Mouse (Mus musculus) spleen, adult 2 months (tissue): ENCODE results near the gene Fam209. TPM values are rescaled to one million over a fixed set of nuclear protein-coding genes. Genes with fewer than 3 reads are reported as not detected.

Experiments
- DNase-seq, 2 experiments: peaks; one replicate each; pipeline versions ENCODE4 v3.0.0 to v3.0.0-alpha.2; 2012 to 2021; ENCODE audit warnings: low spot score in 2 of 2, low read depth in 1 of 2
- H3K27ac ChIP-seq: fragments of 200-500 bp; 2 replicates; pipeline ENCODE4 v1.5.1; 2012; ENCODE audit warnings: low read length, inconsistent platforms; ENCODE audit not compliant: insufficient read depth
- H3K27me3 ChIP-seq: fragments of 200-500 bp; 2 replicates; pipeline ENCODE4 v1.6.1; 2012; ENCODE audit warnings: mild to moderate bottlenecking, moderate library complexity, low read length, inconsistent platforms; ENCODE audit not compliant: control insufficient read depth, insufficient read depth
- H3K36me3 ChIP-seq: fragments of 200-500 bp; 2 replicates; pipeline ENCODE4 v1.6.1; 2012; ENCODE audit warnings: mild to moderate bottlenecking, low read length, inconsistent platforms; ENCODE audit not compliant: control insufficient read depth, insufficient read depth
- H3K4me1 ChIP-seq: fragments of 200-500 bp; 2 replicates; pipeline ENCODE4 v1.6.1; 2011; ENCODE audit warnings: inconsistent platforms; ENCODE audit not compliant: control insufficient read depth, insufficient read depth, insufficient read length
- H3K4me3 ChIP-seq: fragments of 200-500 bp; 2 replicates; pipeline ENCODE4 v1.5.1; 2011; ENCODE audit warnings: mild to moderate bottlenecking, inconsistent platforms; ENCODE audit not compliant: insufficient read depth, insufficient read length; ENCODE audit errors: extremely low read depth
- CTCF ChIP-seq: fragments of 200-500 bp; IDR thresholded peaks from 2 replicates; pipeline ENCODE4 v1.5.1; 2011; ENCODE audit warnings: mild to moderate bottlenecking, inconsistent platforms; ENCODE audit not compliant: insufficient read depth, insufficient read length, insufficient replicate concordance; ENCODE audit errors: extremely low read depth
- POLR2A ChIP-seq: fragments of 200-500 bp; IDR thresholded peaks from 2 replicates; pipeline ENCODE4 v1.6.1; 2011; ENCODE audit warnings: low read depth, low read length, inconsistent platforms
- WGBS: fragments of 180-500 bp; shearing (Covaris S2); methylation state at CpG from one replicate; pipeline ENCODE4 v1.1.7; 2018; 5-methylcytosine and 5-hydroxymethylcytosine counted together
- polyA plus RNA-seq: library from polyadenylated mRNA; depleted of rRNA; stranded (reverse); fragments of >200 nt; gene quantifications from 2 replicates; pipeline ENCODE4 v1.2.3, GENCODE M21; 2012; rRNA removed

The Fam209 gene
- polyA plus RNA-seq, 1 experiment, result 0.21 TPM

DNA sequence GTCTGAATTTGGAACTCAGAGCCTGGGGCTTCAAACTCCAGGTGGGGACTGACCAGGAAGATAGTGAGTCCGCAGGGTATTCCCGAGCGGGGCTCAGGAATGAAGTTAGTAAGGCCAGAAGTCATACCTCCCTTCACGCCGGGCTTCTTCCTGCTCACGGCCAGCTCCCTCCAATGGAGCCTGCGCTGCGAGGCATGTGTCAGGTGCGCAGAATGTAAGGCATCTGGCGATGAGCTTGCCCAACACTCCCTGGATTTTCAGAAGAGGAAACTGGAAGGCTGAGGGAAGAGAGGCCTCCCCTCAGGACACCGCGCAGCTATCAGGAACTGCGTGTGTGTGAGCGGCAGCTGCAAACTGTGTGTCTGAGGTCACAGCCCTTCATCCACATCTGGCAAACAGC lies 29.8 kb downstream of the Fam209 start:
- DNase-seq, result no peak
- H3K4me1 ChIP-seq, result no peaks in the 10 kb centered on the region
- TF ChIP-seq CTCF (no peak), POLR2A (no peak)
- no peaks in the 10 kb centered on the region for H3K27me3 ChIP-seq
- no peak overlapping the region for H3K4me3 ChIP-seq
- H3K36me3 ChIP-seq, result no peaks in the 10 kb centered on the region
- 86% methylated on average over 14 of the region's 14 CpGs for WGBS
- no peak overlapping the region for H3K27ac ChIP-seq

DNA sequence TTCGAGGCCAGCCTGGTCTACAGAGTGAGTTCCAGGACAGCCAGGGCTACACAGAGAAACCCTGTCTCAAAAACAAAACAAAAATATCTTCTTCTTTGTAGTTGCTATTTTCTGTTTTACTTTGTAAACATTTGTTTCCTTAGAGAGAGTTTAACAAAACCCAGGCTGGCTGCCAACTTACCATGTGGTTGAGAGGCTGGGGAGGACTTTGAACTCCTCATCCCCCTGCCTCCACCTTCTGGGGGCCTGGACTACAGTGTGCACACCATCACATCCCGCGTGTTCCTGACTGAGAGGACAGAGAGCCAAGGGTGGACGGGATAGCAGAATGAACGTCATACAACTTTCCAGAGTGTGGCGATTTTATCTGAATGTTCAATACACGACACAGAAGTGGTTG lies 33.8 kb downstream of the Fam209 start:
- DNase-seq, result no peak
- Histone ChIP-seq H3K27me3 (no peaks in the 10 kb centered on the region), H3K4me1 (no peaks in the 10 kb centered on the region), H3K36me3 (no peaks in the 10 kb centered on the region), H3K27ac (no peak overlapping the region), H3K4me3 (no peak overlapping the region)
- TF ChIP-seq CTCF, result no peak
- no peak for TF ChIP-seq POLR2A
- 85% methylated on average over 7 of the region's 7 CpGs for WGBS

DNA sequence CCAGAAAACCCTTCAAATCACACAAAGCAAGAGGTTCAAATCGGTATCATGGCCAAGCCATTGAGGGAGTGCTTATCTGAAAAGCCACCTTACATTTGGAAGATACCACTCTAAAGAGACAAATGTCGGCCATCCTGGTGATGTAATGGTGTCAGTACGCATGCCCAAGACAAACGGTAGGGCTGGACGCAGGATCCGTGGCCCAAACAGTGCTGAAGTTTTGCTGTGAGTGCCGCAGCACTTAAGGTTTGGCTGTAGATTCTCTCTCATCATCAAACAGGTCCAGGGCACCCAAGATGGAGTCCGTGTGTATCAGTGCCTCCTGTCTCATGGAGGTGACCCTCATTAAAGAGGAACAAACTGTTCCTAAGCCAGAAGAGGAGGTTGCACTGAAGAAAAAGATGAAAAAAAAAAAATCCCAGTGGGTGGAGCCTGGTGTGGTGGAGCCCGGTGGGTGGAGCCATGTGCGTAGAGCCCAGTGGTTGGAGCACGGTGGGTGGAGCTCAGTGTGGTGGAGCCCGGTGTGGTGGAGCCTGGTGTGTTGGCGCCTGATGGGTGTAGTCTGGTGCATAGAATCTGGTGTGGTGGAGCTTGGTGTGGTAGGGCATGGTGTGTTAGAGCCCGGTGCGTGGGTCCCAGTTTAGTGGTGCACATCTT lies 37.9 kb downstream of the Fam209 start:
- H3K27me3 ChIP-seq, result no peaks in the 10 kb centered on the region
- no peak overlapping the region for H3K4me3 ChIP-seq
- no peaks in the 10 kb centered on the region for H3K36me3 ChIP-seq
- no peak for DNase-seq
- TF ChIP-seq CTCF (no peak), POLR2A (no peak)
- no peaks in the 10 kb centered on the region for H3K4me1 ChIP-seq
- WGBS, result 86% methylated on average over 15 of the region's 15 CpGs
- no peak overlapping the region for H3K27ac ChIP-seq

DNA sequence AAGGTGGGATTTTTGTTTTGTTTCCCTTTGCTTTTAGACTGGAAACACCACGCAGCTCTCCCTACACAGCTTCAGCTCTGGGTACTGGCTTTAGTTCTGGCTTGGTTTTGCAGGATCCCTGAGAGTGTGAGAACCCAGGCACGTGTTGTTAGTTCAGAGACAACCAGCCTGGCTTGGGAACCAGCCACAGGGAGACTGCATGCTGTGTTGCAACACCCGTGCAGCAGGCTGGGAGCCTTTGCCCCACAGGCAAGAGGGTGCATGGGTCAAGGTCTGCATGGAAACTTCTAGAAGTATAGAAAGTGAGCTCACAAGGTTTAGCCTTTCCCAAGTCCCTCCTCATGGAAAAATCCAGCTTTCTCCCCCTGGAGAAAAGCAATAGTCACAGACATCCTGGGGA lies 38.6 kb downstream of the Fam209 start:
- H3K27me3 ChIP-seq, result no peaks in the 10 kb centered on the region
- H3K27ac ChIP-seq, result no peak overlapping the region
- H3K36me3 ChIP-seq, result no peaks in the 10 kb centered on the region
- H3K4me3 ChIP-seq, result no peak overlapping the region
- no peak for DNase-seq
- H3K4me1 ChIP-seq, result no peaks in the 10 kb centered on the region
- WGBS, result 58% methylated on average over 3 of the region's 3 CpGs
- no peak for TF ChIP-seq POLR2A
- TF ChIP-seq CTCF, result no peak

DNA sequence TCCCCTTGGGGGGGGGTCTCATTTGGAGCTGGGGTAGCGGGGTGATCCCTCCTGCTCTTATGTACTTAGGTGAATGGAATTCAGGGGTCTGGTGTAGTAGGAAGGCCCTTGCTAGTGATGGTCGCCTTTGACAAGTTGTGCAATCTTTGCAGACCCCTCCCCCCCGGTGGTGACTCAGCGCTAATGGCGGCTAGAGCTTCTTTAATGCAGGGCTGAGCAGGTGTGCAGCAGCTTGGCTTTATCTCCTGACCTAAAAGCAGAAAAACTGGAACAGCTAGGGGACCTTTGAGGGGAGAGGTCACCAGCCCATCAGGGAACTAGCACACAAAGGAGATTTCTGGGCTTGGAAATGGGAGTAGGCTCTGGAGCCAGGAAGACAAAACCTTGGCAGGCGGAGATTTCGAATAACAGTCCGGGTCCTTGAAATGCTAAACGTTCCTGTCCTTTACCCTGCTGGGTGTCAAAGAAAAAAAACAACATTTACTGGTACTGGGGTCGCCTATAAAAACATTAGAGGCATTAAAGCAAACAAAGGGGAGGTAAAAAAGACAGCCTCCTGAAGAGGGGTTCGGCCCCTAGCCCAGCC lies 44.2 kb downstream of the Fam209 start:
- TF ChIP-seq POLR2A, result no peak

DNA sequence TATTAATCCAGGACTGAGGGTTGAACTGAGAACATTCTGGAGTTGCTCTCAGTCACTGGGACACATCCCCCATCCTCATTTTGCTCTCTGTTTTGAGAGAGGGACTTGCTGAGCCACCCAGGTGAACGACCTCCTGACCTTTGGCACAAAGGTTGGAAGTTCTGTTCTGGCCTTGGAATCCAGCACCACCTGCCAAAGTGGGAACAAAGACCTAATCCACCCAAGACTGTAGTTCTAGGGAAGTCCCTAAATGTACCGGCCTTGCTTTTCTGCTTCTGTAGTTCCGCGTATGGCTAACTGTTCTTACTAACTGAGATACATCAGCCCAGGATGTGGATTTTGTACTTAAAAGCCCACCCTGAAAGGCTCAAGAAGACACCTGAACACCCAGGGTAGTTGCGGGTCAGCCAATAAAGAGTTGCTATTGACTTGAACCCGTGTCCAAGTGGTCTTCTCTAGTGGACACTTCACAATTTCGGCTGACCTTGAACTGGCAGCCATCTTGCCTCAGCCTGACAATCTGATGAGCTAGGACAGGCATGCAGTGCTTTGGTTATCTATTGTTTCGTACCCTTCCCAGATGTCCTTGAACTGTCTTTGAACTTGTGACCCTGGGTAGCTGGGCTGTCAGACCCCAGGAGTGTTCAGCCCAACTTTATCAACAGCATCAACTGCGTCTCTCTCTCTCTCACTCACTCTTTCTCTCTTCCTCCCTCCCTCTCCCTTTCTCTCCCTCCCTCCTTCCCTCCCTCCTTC lies 48.5 kb downstream of the Fam209 start:
- no peak for DNase-seq
- no peaks in the 10 kb centered on the region for H3K4me1 ChIP-seq
- no peak for TF ChIP-seq POLR2A
- TF ChIP-seq CTCF, result no peak
- no peak overlapping the region for H3K4me3 ChIP-seq
- no peaks in the 10 kb centered on the region for H3K36me3 ChIP-seq
- no peak overlapping the region for H3K27ac ChIP-seq
- 86% methylated on average over 9 of the region's 9 CpGs for WGBS
- H3K27me3 ChIP-seq, result no peaks in the 10 kb centered on the region

More for the DNA sequence above, 44.2 kb downstream of the Fam209 start:
- 36% methylated on average over 11 of the region's 11 CpGs for WGBS
- H3K27me3 ChIP-seq, result no peaks in the 10 kb centered on the region
- no peak for DNase-seq
- H3K4me1 ChIP-seq, result no peaks in the 10 kb centered on the region
- no peaks in the 10 kb centered on the region for H3K36me3 ChIP-seq
- H3K27ac ChIP-seq, result no peak overlapping the region
- H3K4me3 ChIP-seq, result no peak overlapping the region

DNA sequence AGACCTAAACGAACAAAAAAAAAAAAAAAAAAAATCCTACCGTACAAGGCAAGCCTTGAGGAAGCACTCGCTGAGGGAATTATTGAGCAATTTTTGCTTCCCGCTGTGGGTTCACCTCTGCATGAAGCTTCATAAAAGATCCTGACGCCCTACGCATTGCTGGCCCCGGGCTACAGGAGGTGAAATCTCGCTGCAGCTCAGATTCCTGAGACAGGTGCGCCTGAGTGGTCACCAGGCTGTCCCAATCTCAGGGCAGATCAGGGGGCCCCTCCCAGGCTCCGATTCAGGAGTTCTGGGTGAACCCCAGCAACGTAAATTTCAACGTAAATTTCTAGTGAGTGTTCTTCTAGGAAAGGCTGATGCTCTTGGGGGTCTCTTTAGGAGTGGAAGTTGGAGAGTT lies 50.2 kb downstream of the Fam209 start:
- 79% methylated on average over 12 of the region's 12 CpGs for WGBS
- no peaks in the 10 kb centered on the region for H3K36me3 ChIP-seq
- no peak overlapping the region for H3K4me3 ChIP-seq
- TF ChIP-seq CTCF (no peak), POLR2A (no peak)
- no peaks in the 10 kb centered on the region for H3K4me1 ChIP-seq
- no peak for DNase-seq
- no peaks in the 10 kb centered on the region for H3K27me3 ChIP-seq
- H3K27ac ChIP-seq, result no peak overlapping the region

Other genes starting within 250 kb of the Fam209 start
- gene Mc3r, start 224.0 kb upstream of the Fam209 start, polyA plus RNA-seq, result not detected in 2 replicates
- 15.0 and 18.1 TPM in 2 replicates for gene Fam210b, start 127.0 kb upstream of the Fam209 start, polyA plus RNA-seq
- gene Aurka, start 102.0 kb upstream of the Fam209 start, polyA plus RNA-seq, result 8.1 and 10.0 TPM in 2 replicates
- 26.0 and 31.5 TPM in 2 replicates for gene Cstf1, start 101.8 kb upstream of the Fam209 start, polyA plus RNA-seq
- 1.6 and 2.0 TPM in 2 replicates for gene Cass4, start 78.7 kb upstream of the Fam209 start, polyA plus RNA-seq
- 30.9 and 35.0 TPM in 2 replicates for gene Rtf2, start 32.0 kb upstream of the Fam209 start, polyA plus RNA-seq
- not detected in 2 replicates for gene Gcnt7, start 13.9 kb upstream of the Fam209 start, polyA plus RNA-seq
- gene Tfap2c, start 77.1 kb downstream of the Fam209 start, polyA plus RNA-seq, result not detected in 2 replicates